Mouse (Mus musculus) E14TG2a.4 (cell line): ENCODE measurements at regions not wholly inside any gene's neighbourhood (a gene's known extent, or its start where the extent isn't known, plus 50 kb on each side); places are given as distances from the start of the nearest gene placed in this dataset.

Experiments used
- CTCF ChIP-seq: conservative IDR thresholded peaks from 2 replicates; pipeline ENCODE4 v1.5.1; 2014; ENCODE audit warnings: low read length
- POU5F1 ChIP-seq: IDR thresholded peaks from 2 replicates; pipeline ENCODE4 v1.6.1; 2014; ENCODE audit warnings: low read length, borderline replicate concordance

GRCm38 (mm10) chr16:8936446-8936845 lies 106.5 kb downstream of the 1810013L24Rik start:
- TF ChIP-seq CTCF (no peak), POU5F1 (no peak)
